Mouse (Mus musculus) small intestine, adult 2 months (tissue): ENCODE measurements around the gene Fth1. TPM values are rescaled to one million over a fixed set of nuclear protein-coding genes. Genes with fewer than 3 reads are reported as not detected.

ENCODE experiments used
- H3K27ac ChIP-seq: fragments of 200-500 bp; 2 replicates; pipeline ENCODE4 v1.5.1; 2012; ENCODE audit warnings: low read depth, low read length, control low read depth, inconsistent platforms; ENCODE audit not compliant: insufficient read depth
- H3K27me3 ChIP-seq: fragments of 200-500 bp; 2 replicates; pipeline ENCODE4 v1.6.1; 2012; ENCODE audit warnings: mild to moderate bottlenecking, moderate library complexity, low read length, inconsistent platforms; ENCODE audit not compliant: control insufficient read depth, insufficient read depth
- H3K36me3 ChIP-seq: fragments of 200-500 bp; 2 replicates; pipeline ENCODE4 v1.6.1; 2012; ENCODE audit warnings: mild to moderate bottlenecking, low read length, control low read depth, inconsistent platforms; ENCODE audit not compliant: control insufficient read depth, insufficient read depth
- H3K4me1 ChIP-seq: fragments of 200-500 bp; 2 replicates; pipeline ENCODE4 v1.6.1; 2012; ENCODE audit warnings: low read length, inconsistent platforms, mixed read lengths; ENCODE audit not compliant: control insufficient read depth, insufficient read depth, insufficient read length
- H3K4me3 ChIP-seq: fragments of 200-500 bp; 2 replicates; pipeline ENCODE4 v1.5.1; 2012; ENCODE audit warnings: low read depth, mild to moderate bottlenecking, control low read depth, inconsistent platforms, low read length, moderate library complexity
- CTCF ChIP-seq: fragments of 200-500 bp; IDR thresholded peaks from 2 replicates; pipeline ENCODE4 v1.5.1; 2012; ENCODE audit warnings: low read depth, mild to moderate bottlenecking, control low read depth, inconsistent platforms, low read length, moderate library complexity, mixed read lengths; ENCODE audit not compliant: insufficient replicate concordance, insufficient read length; ENCODE audit errors: extremely low read depth
- POLR2A ChIP-seq: fragments of 200-500 bp; IDR thresholded peaks from 2 replicates; pipeline ENCODE4 v1.6.1; 2012; ENCODE audit warnings: low read depth, mild to moderate bottlenecking, control low read depth, inconsistent platforms, low read length, moderate library complexity
- WGBS: fragments of 180-500 bp; shearing (Covaris S2); methylation state at CpG from one replicate; pipeline ENCODE4 v1.1.7; 2018; 5-methylcytosine and 5-hydroxymethylcytosine counted together
- polyA plus RNA-seq: library from polyadenylated mRNA; depleted of rRNA; stranded (reverse); fragments of >200 nt; gene quantifications from 2 replicates; pipeline ENCODE4 v1.2.3, GENCODE M21; 2012

Fth1 gene
- polyA plus RNA-seq, 1 experiment, result 9,432 TPM

DNA sequence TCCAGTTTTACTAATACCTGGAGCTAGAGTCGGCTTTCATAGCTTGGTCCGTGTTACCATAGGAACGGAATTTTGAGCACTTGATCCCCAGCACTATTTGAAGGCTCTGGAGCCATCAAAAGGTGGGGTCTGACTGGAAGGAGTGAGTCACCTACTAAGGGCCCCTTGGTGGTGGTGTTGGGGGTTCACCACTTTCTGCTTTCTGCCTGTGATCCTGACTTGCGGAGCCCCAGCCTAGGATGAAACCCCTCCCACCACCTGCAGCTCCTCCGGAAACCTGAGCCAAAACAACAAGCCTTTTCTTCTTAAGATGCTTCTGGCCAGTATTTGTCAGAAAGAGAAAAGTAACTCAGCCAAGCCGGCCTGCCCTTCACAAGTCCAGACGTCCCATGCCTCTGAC lies 40.6 kb upstream of the Fth1 start:
- 89% methylated on average over 7 of the region's 7 CpGs for WGBS
- TF ChIP-seq CTCF, result no peak
- no peak for TF ChIP-seq POLR2A
- Histone ChIP-seq H3K27ac (no peak overlapping the region), H3K4me1 (peaks cover 20% of the 10 kb centered on the region), H3K4me3 (no peak overlapping the region), H3K27me3 (no peaks in the 10 kb centered on the region), H3K36me3 (no peaks in the 10 kb centered on the region)

DNA sequence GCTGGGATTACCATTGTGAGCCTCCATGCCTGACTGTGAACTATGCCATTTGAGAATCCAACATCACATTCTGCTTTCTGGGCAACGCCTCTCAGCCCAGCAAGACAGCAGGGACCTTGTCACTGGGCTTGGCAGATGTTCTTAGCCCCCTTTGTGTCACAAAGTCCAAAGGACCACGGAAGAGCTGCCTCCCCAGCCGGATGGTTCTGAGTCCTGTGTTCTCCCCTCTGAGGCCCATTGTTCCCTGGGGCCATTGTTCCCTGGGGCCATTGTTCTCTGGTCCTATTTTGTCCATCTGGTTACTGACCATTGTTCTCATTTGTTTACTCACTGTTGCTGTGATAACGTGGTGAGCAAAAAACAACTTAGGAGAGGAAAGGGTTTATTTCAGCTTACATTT lies 39.5 kb upstream of the Fth1 start:
- WGBS, result 41% methylated on average over 4 of the region's 4 CpGs
- Histone ChIP-seq H3K27me3 (no peaks in the 10 kb centered on the region), H3K4me3 (no peak overlapping the region), H3K36me3 (no peaks in the 10 kb centered on the region), H3K4me1 (peaks cover 20% of the 10 kb centered on the region), H3K27ac (no peak overlapping the region)
- TF ChIP-seq POLR2A (no peak), CTCF (no peak)

DNA sequence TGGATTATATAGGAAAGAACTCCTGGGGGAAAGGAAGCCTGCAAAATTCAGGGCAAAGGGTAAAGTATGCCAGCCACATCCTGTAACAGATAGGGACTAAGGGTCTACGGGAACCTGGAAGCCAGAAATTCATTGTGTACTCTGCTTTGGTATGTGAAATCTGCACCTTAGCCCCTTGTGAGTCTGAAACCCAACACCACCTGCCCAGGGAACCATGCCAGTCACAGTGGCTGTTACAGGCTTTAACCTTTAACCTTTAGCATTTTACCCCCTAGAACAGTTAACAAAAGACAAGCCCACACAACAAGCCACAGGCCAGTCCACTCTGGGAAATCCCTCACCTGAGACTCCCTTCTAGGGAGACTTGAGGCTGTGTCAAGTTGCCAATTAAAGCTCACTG lies 38.6 kb upstream of the Fth1 start:
- no peak overlapping the region for H3K4me3 ChIP-seq
- H3K27me3 ChIP-seq, result no peaks in the 10 kb centered on the region
- WGBS, result 19% methylated on average over 1 of the region's 1 CpGs
- peaks cover 20% of the 10 kb centered on the region for H3K4me1 ChIP-seq
- H3K27ac ChIP-seq, result no peak overlapping the region
- no peaks in the 10 kb centered on the region for H3K36me3 ChIP-seq
- no peak for TF ChIP-seq POLR2A
- no peak for TF ChIP-seq CTCF

DNA sequence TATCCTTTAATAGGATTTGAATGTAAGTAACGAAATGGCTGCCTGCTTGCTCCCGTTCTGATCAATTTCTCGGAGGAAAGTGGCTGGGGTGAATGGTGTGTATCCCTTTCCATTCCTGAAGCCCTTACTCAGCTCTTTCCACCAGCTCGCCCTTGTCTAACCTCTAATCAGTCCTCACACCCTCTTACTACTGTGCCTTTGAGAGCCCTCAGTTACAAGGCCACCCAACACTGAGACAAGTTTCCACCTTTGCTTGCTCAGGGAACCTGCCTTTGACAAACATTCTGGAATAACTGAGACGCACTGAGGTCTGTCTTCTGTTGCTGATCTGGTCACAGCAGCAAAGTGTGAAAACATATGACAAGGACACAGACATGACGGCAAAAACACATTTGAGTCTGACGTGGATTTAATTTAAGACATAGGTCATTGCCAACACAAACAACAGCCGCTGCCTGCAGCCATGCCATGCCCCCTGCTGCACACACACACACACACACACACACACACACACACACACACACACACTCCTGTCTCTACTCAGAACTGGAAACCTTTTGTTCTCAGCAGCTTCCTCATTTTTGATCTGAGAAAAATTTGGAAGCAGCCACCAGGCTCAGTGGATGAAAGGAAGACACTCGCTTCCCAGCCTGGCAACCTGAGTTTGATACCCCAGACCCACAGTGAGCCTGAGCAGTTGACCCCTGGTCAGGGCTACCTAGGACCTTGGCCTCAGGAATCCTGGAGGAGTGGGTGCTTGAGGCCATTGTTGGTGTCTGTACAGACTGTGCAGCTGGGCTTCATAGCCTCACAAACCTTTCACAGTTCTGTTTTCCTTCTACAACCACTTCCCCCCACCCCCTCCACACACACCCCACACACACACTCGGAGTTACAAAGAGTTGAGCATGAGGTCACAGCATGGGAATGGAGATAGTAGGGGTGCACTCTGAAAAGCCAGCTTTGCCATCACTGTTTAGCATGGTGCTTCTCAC lies 37.6 kb upstream of the Fth1 start:
- no peak for TF ChIP-seq CTCF
- TF ChIP-seq POLR2A, result no peak
- H3K27ac ChIP-seq, result peak overlapping the region; percentile 60; the same call in 1 of the 2 replicates
- peaks cover 19% of the 10 kb centered on the region for H3K4me1 ChIP-seq
- no peaks in the 10 kb centered on the region for H3K36me3 ChIP-seq
- H3K4me3 ChIP-seq, result no peak overlapping the region
- no peaks in the 10 kb centered on the region for H3K27me3 ChIP-seq
- WGBS, result 57% methylated on average over 10 of the region's 10 CpGs

- TF ChIP-seq POLR2A (no peak), CTCF (no peak)
- no peaks in the 10 kb centered on the region for H3K27me3 ChIP-seq
- H3K27ac ChIP-seq, result 0 out of 2 replicates have a peak overlapping the region, but pooled peaks have one; percentile 0
- no peaks in the 10 kb centered on the region for H3K36me3 ChIP-seq
- no peak overlapping the region for H3K4me3 ChIP-seq
- 89% methylated on average over 8 of the region's 8 CpGs for WGBS
- peaks cover 12% of the 10 kb centered on the region; the same call in 1 of the 2 replicates for H3K4me1 ChIP-seq
Observed at GRCm38 (mm10) chr19:9945800-9946564, 34.4 kb upstream of the Fth1 start.

DNA sequence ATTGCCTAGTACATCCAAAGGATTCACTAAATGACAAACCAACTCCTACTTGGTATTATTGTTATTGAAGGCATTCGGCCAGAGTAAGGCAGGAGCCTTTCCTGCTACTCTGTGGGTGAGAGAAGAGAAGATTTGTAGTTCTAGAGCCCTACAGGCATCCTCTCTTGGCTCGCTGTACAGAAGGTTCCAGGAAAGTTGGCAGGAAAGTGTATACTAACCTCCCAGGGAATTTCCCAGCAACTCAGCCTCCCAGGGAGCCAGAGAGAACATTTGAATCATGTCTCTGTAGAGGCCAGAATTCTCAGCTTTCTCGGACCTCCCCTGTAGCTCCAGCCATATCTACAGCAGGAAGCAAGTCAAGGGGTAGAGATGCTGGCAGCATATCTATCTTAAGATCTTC lies 33.4 kb upstream of the Fth1 start:
- TF ChIP-seq CTCF, result no peak
- TF ChIP-seq POLR2A, result no peak
- H3K27ac ChIP-seq, result peak overlapping the region; percentile 14; the same call in 1 of the 2 replicates
- H3K27me3 ChIP-seq, result no peaks in the 10 kb centered on the region
- no peak overlapping the region for H3K4me3 ChIP-seq
- H3K36me3 ChIP-seq, result no peaks in the 10 kb centered on the region
- peaks cover 9% of the 10 kb centered on the region; the same call in 1 of the 2 replicates for H3K4me1 ChIP-seq
- WGBS, result 75% methylated on average over 3 of the region's 3 CpGs

- peaks cover 13% of the 10 kb centered on the region for H3K4me1 ChIP-seq
- no peaks in the 10 kb centered on the region for H3K36me3 ChIP-seq
- H3K27ac ChIP-seq, result no peak overlapping the region
- TF ChIP-seq POLR2A, result no peak
- TF ChIP-seq CTCF, result no peak
- H3K4me3 ChIP-seq, result no peak overlapping the region
- WGBS, result 73% methylated on average over 3 of the region's 3 CpGs
- no peaks in the 10 kb centered on the region for H3K27me3 ChIP-seq
Observed at GRCm38 (mm10) chr19:9952390-9952789, 28.0 kb upstream of the Fth1 start.
